9 mouse cellular contexts compared by ENCODE assay signal in genomic region chr1:153054112-153054821, GRCm38 (mm10).
DNase-seq lines count a peak whose midpoint lies in the region; ATAC-seq and TF ChIP-seq lines count a peak whose summit lies in the region.
"Had no signal": no experiment of that assay in that cellular context is flagged by ENCODE, and none has a peak within 500 bp of the region (broad histone marks: within the 10 kb centered on the region; RNA-seq: fewer than 3 reads in every experiment).

No protein-coding gene starts in this region.

- H3K9me3 ChIP-seq in heart, embryonic 15.5 days (replicated peaks): no peaks in the 10 kb centered on the region
- no peaks in the 10 kb centered on the region for H3K9me3 ChIP-seq in heart, embryonic 10.5 days
- no peaks in the 10 kb centered on the region for H3K9me3 ChIP-seq in forebrain, embryonic 10.5 days
- H3K9me3 ChIP-seq in limb, embryonic 15.5 days: no peaks in the 10 kb centered on the region

- no peak overlapping the region for H3K4me3 ChIP-seq in heart, embryonic 15.5 days
- no peak overlapping the region for H3K4me3 ChIP-seq in heart, embryonic 10.5 days
- no peak overlapping the region for H3K4me3 ChIP-seq in forebrain, embryonic 10.5 days
- H3K4me3 ChIP-seq in limb, embryonic 15.5 days: no peak overlapping the region
- no peak overlapping the region for H3K4me3 ChIP-seq in lung, adult 2 months (replicated peaks; ENCODE audit: extremely low read depth, low read depth, low read length)

- WGBS in heart, embryonic 15.5 days: 39% methylated on average over 11 of the region's 11 CpGs
- WGBS in heart, embryonic 10.5 days: 32% methylated on average over 11 of the region's 11 CpGs
- 8% methylated on average over 11 of the region's 11 CpGs for WGBS in forebrain, embryonic 10.5 days
- WGBS in limb, embryonic 15.5 days: 23% methylated on average over 11 of the region's 11 CpGs
- 53% methylated on average over 11 of the region's 11 CpGs for WGBS in lung, adult 2 months

- no peak for ATAC-seq in heart, embryonic 15.5 days (replicated peaks; ENCODE audit: insufficient number of reproducible peaks, insufficient read depth, low FRiP score, low read depth)
- peak; percentile 62; the same call in 1 of the 2 replicates for ATAC-seq in cerebellum, adult (ENCODE audit: insufficient number of reproducible peaks, low FRiP score, low TSS enrichment)
- ATAC-seq in limb, embryonic 15.5 days (ENCODE audit: insufficient number of reproducible peaks, low FRiP score, low TSS enrichment, low read depth): peak; percentile 40; the same call in 1 of the 2 replicates

- H3K27ac ChIP-seq in heart, embryonic 15.5 days: peak overlapping the region; percentile 5; the same call in 1 of the 2 replicates
- H3K27ac ChIP-seq in heart, embryonic 10.5 days: no peak overlapping the region
- H3K27ac ChIP-seq in forebrain, embryonic 10.5 days: peak overlapping the region; percentile 40
- H3K27ac ChIP-seq in limb, embryonic 15.5 days: peak overlapping the region; percentile 57

- H3K27me3 ChIP-seq in heart, embryonic 15.5 days: no peaks in the 10 kb centered on the region
- no peaks in the 10 kb centered on the region for H3K27me3 ChIP-seq in heart, embryonic 10.5 days (ENCODE audit: insufficient read depth, poor library complexity, severe bottlenecking)
- H3K27me3 ChIP-seq in forebrain, embryonic 10.5 days (ENCODE audit: poor library complexity, severe bottlenecking): peaks cover 95% of the 10 kb centered on the region
- H3K27me3 ChIP-seq in limb, embryonic 15.5 days: no peaks in the 10 kb centered on the region
- H3K27me3 ChIP-seq: CH12.LX had no signal

- no peak overlapping the region for H3K4me2 ChIP-seq in heart, embryonic 15.5 days
- no peak overlapping the region for H3K4me2 ChIP-seq in limb, embryonic 15.5 days

- no peak for TF ChIP-seq POLR2A in lung, adult 2 months (IDR thresholded peaks at IDR 0.05; ENCODE audit: borderline replicate concordance, extremely low read depth, low read depth, low read length)

- DNase-seq in heart, embryonic 10.5 days (ENCODE audit: low spot score): no peak
- no peak for DNase-seq in forebrain, embryonic 10.5 days (ENCODE audit: extremely low spot score, low spot score)
- no peak for DNase-seq in adipocyte (ENCODE audit: low spot score)
- no peak for DNase-seq in natural killer cell, adult 2 months (ENCODE audit: low spot score in 2 of 2)
- no peak for DNase-seq in lung, adult 2 months

- H3K4me1 ChIP-seq in heart, embryonic 15.5 days (replicated peaks): peaks cover 13% of the 10 kb centered on the region
- H3K4me1 ChIP-seq in heart, embryonic 10.5 days: peaks cover 11% of the 10 kb centered on the region
- peaks cover 46% of the 10 kb centered on the region for H3K4me1 ChIP-seq in forebrain, embryonic 10.5 days
- peaks cover 25% of the 10 kb centered on the region for H3K4me1 ChIP-seq in limb, embryonic 15.5 days
- H3K4me1 ChIP-seq in lung, adult 2 months (ENCODE audit: control insufficient read depth, insufficient read depth, low read length): peaks cover 3% of the 10 kb centered on the region; the same call in 1 of the 2 replicates

- TF ChIP-seq CTCF in lung, adult 2 months (IDR thresholded peaks at IDR 0.05; ENCODE audit: insufficient read depth, low read length): no peak

- no peak overlapping the region for H3K9ac ChIP-seq in heart, embryonic 15.5 days
- no peak overlapping the region for H3K9ac ChIP-seq in limb, embryonic 15.5 days

- no peaks in the 10 kb centered on the region for H3K36me3 ChIP-seq in heart, embryonic 15.5 days
- H3K36me3 ChIP-seq in heart, embryonic 10.5 days: no peaks in the 10 kb centered on the region
- H3K36me3 ChIP-seq in forebrain, embryonic 10.5 days (replicated peaks): no peaks in the 10 kb centered on the region
- H3K36me3 ChIP-seq in limb, embryonic 15.5 days: no peaks in the 10 kb centered on the region
